Mouse (Mus musculus): ENCODE measurements at regions not wholly inside any gene's neighbourhood (a gene's known extent, or its start where the extent isn't known, plus 50 kb on each side); places are given as distances from the start of the nearest gene placed in this dataset.

DNA sequence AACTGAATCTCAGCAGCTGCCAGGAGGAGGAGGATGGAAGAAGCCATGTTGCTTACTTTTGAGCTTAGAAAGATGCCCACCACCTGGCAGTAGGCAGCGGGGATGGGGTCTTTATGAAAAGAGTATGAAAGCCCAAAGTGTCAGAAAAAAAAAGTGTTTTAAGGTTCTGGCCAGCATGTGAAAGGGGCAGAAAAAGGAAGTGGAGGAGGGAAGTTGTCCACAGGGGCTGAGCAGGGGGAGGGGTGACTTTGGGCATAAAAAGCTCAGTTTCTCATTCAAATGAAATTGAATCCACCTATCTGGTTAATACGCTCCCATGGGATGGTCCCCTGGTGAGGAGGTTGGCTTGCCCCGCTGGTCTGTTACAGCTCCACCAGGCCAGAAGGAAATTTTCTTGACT is 50.4 kb upstream of the L3mbtl4 start:
- no peak for DNase-seq (ENCODE audit: low spot score)

Measured in embryo, embryonic 10.5 days (tissue).